Mouse (Mus musculus): Measurements from ENCODE around the gene Irf2. TPM values are rescaled to one million over a fixed set of nuclear protein-coding genes. Genes with fewer than 3 reads are reported as not detected.

The Irf2 gene
- total RNA-seq, 1 experiment: 2.6 TPM

DNA sequence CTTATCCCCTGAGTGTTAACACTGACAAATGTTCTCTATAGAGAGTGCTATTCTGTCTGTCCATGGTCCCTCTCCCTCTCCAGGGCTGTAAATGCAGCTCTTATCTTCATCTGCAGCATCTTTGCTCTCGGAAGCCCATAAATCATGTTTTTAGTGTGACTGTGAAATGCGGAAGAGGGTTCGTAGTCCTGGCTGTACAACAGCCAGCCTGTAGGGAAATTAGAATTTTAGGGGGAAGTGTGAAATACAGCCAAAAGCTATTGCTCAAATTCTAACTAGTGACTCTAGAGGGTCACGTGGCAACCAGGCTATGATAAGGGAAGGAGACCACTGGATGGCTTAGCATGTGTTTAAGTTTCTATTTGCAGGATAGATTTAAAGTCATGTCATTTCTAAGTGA is 112.0 kb downstream of the Irf2 start:
- no peak for DNase-seq (ENCODE audit: low read depth, low spot score)
- in situ Hi-C loops (cut with MboI; ENCODE audit: low sequenced_read_pairs in 2 of 2, unreplicated experiment in 2 of 2): no loop called here
- Histone ChIP-seq H3K9ac (ENCODE audit: insufficient read depth, low read depth, low read length, poor library complexity, severe bottlenecking) (no peak overlapping the region), H3K9me3 (ENCODE audit: control insufficient read depth, insufficient read depth, low read depth, low read length) (no peaks in the 10 kb centered on the region), H3K27ac (ENCODE audit: insufficient read depth, low read depth, low read length, poor library complexity, severe bottlenecking) (no peak overlapping the region), H3K36me3 (ENCODE audit: control insufficient read depth, insufficient read depth, low read length, poor library complexity, severe bottlenecking) (no peaks in the 10 kb centered on the region), H3K4me3 (ENCODE audit: insufficient read depth in 1 of 2, low read depth in 1 of 2, low read length in 2 of 2, poor library complexity in 1 of 2, severe bottlenecking in 1 of 2) (no peak overlapping the region), H3K4me1 (ENCODE audit: control insufficient read depth in 2 of 2, insufficient read depth in 2 of 2, low read length in 2 of 2, poor library complexity in 1 of 2) (no peaks in the 10 kb centered on the region)
- TF ChIP-seq MAFK (IDR thresholded peaks at IDR 0.05; ENCODE audit: insufficient read depth, low read depth, low read length) (no peak), HCFC1 (IDR thresholded peaks at IDR 0.05; ENCODE audit: borderline replicate concordance, insufficient read depth, low read length) (no peak), ZNF384 (IDR thresholded peaks at IDR 0.05; ENCODE audit: low read depth, low read length) (no peak), CHD2 (IDR thresholded peaks at IDR 0.05; ENCODE audit: low read depth, low read length) (no peak), ZC3H11A (IDR thresholded peaks at IDR 0.05; ENCODE audit: borderline replicate concordance, low read depth, low read length) (no peak)

DNA sequence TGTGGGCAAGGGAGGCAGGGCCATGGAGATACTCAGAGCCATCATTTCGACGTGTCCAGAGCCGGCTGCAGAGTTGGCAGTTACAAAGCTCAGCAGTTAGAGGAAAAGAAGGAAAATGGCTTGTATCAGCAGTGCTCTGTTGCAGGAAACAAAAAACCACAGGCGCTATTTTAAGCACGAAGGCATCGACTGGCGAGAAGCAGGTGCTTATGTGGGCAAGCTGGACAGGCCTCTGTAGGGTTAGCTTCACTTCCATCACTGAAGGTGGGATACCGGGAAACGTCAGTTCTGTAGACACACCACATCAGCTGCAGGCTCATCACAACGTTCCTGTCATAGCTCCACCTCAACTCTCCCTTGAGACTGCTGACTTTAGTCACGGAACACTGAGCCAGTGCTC is 112.8 kb downstream of the Irf2 start:
- Histone ChIP-seq H3K9ac (ENCODE audit: insufficient read depth, low read depth, low read length, poor library complexity, severe bottlenecking) (no peak overlapping the region), H3K9me3 (ENCODE audit: control insufficient read depth, insufficient read depth, low read depth, low read length) (no peaks in the 10 kb centered on the region), H3K4me3 (ENCODE audit: insufficient read depth in 1 of 2, low read depth in 1 of 2, low read length in 2 of 2, poor library complexity in 1 of 2, severe bottlenecking in 1 of 2) (no peak overlapping the region), H3K27ac (ENCODE audit: insufficient read depth, low read depth, low read length, poor library complexity, severe bottlenecking) (no peak overlapping the region), H3K36me3 (ENCODE audit: control insufficient read depth, insufficient read depth, low read length, poor library complexity, severe bottlenecking) (no peaks in the 10 kb centered on the region), H3K4me1 (ENCODE audit: control insufficient read depth in 2 of 2, insufficient read depth in 2 of 2, low read length in 2 of 2, poor library complexity in 1 of 2) (no peaks in the 10 kb centered on the region)
- in situ Hi-C loops (cut with MboI; ENCODE audit: low sequenced_read_pairs in 2 of 2, unreplicated experiment in 2 of 2): no loop called here
- TF ChIP-seq HCFC1 (IDR thresholded peaks at IDR 0.05; ENCODE audit: borderline replicate concordance, insufficient read depth, low read length): no peak
- no peak for TF ChIP-seq MAFK (IDR thresholded peaks at IDR 0.05; ENCODE audit: insufficient read depth, low read depth, low read length)
- TF ChIP-seq ZC3H11A (IDR thresholded peaks at IDR 0.05; ENCODE audit: borderline replicate concordance, low read depth, low read length): no peak
- no peak for TF ChIP-seq CHD2 (IDR thresholded peaks at IDR 0.05; ENCODE audit: low read depth, low read length)
- no peak for TF ChIP-seq ZNF384 (IDR thresholded peaks at IDR 0.05; ENCODE audit: low read depth, low read length)
- no peak for DNase-seq (ENCODE audit: low read depth, low spot score)

DNA sequence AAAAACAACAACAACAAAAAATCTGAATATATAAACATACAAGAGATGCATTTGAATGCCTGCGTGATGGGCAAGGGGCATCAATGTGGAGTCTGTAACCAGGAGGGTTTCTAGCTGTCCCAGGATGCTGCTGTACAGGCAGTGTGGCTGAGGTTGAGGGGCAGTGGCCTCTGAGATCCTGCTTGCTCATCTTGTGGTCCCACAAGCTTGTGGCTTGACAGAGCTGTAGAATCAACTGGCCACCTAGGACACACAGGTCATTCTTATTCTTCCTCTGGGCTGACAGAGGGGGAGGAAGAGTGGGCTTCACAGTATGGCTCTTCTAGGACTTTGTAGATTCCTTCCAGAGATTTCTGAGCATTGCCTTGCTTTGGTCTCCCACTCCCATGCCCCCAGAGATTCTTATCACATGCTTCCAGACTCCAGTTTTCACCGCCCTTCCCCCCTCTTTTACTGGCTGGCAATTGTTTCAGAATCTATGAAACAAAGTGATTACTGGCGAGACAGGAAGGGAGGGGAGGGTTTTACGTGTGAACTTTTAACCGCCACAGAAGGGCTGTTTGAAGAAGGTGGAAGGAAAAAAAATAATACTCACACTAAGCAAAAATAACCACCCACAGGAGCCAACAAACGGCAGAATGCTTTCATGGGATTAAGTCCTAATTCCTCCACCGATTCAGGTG is 119.8 kb downstream of the Irf2 start:
- TF ChIP-seq CHD2 (IDR thresholded peaks at IDR 0.05; ENCODE audit: low read depth, low read length): no peak
- no peak for TF ChIP-seq ZNF384 (IDR thresholded peaks at IDR 0.05; ENCODE audit: low read depth, low read length)
- TF ChIP-seq ZC3H11A (IDR thresholded peaks at IDR 0.05; ENCODE audit: borderline replicate concordance, low read depth, low read length): no peak
- TF ChIP-seq HCFC1 (IDR thresholded peaks at IDR 0.05; ENCODE audit: borderline replicate concordance, insufficient read depth, low read length): no peak
- no peak for TF ChIP-seq MAFK (IDR thresholded peaks at IDR 0.05; ENCODE audit: insufficient read depth, low read depth, low read length)

DNA sequence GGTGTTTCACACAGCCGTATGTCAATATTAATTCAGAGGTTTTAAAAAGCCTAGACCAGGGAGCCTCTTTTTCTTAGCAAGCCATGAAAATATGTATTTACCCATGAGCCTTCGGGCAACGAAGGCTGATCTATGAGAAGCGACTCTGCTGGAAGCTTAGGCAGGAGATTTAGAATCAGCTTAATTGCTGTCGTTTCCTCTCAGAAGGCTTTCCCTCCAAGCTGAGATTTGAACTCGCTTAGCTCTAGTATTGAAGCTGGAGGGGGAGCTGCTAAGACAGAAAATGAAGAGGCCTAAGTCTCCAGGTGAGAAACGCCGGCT is 120.3 kb downstream of the Irf2 start:
- H3K9ac ChIP-seq (ENCODE audit: insufficient read depth, low read depth, low read length, poor library complexity, severe bottlenecking): no peak overlapping the region
- in situ Hi-C loops (cut with MboI; ENCODE audit: low sequenced_read_pairs in 2 of 2, unreplicated experiment in 2 of 2): no loop called here
- H3K36me3 ChIP-seq (ENCODE audit: control insufficient read depth, insufficient read depth, low read length, poor library complexity, severe bottlenecking): no peaks in the 10 kb centered on the region
- H3K4me1 ChIP-seq (ENCODE audit: control insufficient read depth in 2 of 2, insufficient read depth in 2 of 2, low read length in 2 of 2, poor library complexity in 1 of 2): no peaks in the 10 kb centered on the region
- H3K9me3 ChIP-seq (ENCODE audit: control insufficient read depth, insufficient read depth, low read depth, low read length): no peaks in the 10 kb centered on the region
- H3K27ac ChIP-seq (ENCODE audit: insufficient read depth, low read depth, low read length, poor library complexity, severe bottlenecking): no peak overlapping the region
- no peak overlapping the region for H3K4me3 ChIP-seq (ENCODE audit: insufficient read depth in 1 of 2, low read depth in 1 of 2, low read length in 2 of 2, poor library complexity in 1 of 2, severe bottlenecking in 1 of 2)
- TF ChIP-seq MAFK (IDR thresholded peaks at IDR 0.05; ENCODE audit: insufficient read depth, low read depth, low read length) (no peak), CHD2 (IDR thresholded peaks at IDR 0.05; ENCODE audit: low read depth, low read length) (no peak), HCFC1 (IDR thresholded peaks at IDR 0.05; ENCODE audit: borderline replicate concordance, insufficient read depth, low read length) (no peak), ZNF384 (IDR thresholded peaks at IDR 0.05; ENCODE audit: low read depth, low read length) (no peak), ZC3H11A (IDR thresholded peaks at IDR 0.05; ENCODE audit: borderline replicate concordance, low read depth, low read length) (no peak)
- DNase-seq (ENCODE audit: low read depth, low spot score): no peak

More for the DNA sequence above, 119.8 kb downstream of the Irf2 start:
- no peak overlapping the region for H3K4me3 ChIP-seq (ENCODE audit: insufficient read depth in 1 of 2, low read depth in 1 of 2, low read length in 2 of 2, poor library complexity in 1 of 2, severe bottlenecking in 1 of 2)
- no peak for DNase-seq (ENCODE audit: low read depth, low spot score)
- H3K4me1 ChIP-seq (ENCODE audit: control insufficient read depth in 2 of 2, insufficient read depth in 2 of 2, low read length in 2 of 2, poor library complexity in 1 of 2): no peaks in the 10 kb centered on the region
- H3K36me3 ChIP-seq (ENCODE audit: control insufficient read depth, insufficient read depth, low read length, poor library complexity, severe bottlenecking): no peaks in the 10 kb centered on the region
- in situ Hi-C loops (cut with MboI; ENCODE audit: low sequenced_read_pairs in 2 of 2, unreplicated experiment in 2 of 2): no loop called here
- H3K9ac ChIP-seq (ENCODE audit: insufficient read depth, low read depth, low read length, poor library complexity, severe bottlenecking): no peak overlapping the region
- no peak overlapping the region for H3K27ac ChIP-seq (ENCODE audit: insufficient read depth, low read depth, low read length, poor library complexity, severe bottlenecking)
- no peaks in the 10 kb centered on the region for H3K9me3 ChIP-seq (ENCODE audit: control insufficient read depth, insufficient read depth, low read depth, low read length)
